Mouse (Mus musculus): ENCODE data around the gene Fam206a.

The Fam206a gene

GRCm38 (mm10) chr4:56801907-56802668 lies at the start of gene Fam206a, which contains the start of gene Elp1:
Gene Fam206a (plus strand): TSS chr4:56802345.
Gene Elp1 (minus strand): TSS chr4:56802331.
- DNase-seq = peak; percentile 99

- no peak for DNase-seq
Measured at GRCm38 (mm10) chr4:56756021-56756420, 46.1 kb upstream of the Fam206a start.

GRCm38 (mm10) chr4:56756966-56757600 lies 45.1 kb upstream of the Fam206a start:
- no peak for DNase-seq

- no peak for DNase-seq
Measured at GRCm38 (mm10) chr4:56757693-56758092, 44.5 kb upstream of the Fam206a start.

GRCm38 (mm10) chr4:56767861-56768284 lies 34.3 kb upstream of the Fam206a start:
- DNase-seq = no peak

- no peak for DNase-seq
Measured at GRCm38 (mm10) chr4:56768913-56769312, 33.2 kb upstream of the Fam206a start.

GRCm38 (mm10) chr4:56771065-56771464 lies 31.1 kb upstream of the Fam206a start:
- DNase-seq = no peak

- DNase-seq = peak; percentile 33
Measured at GRCm38 (mm10) chr4:56791373-56791772, 10.8 kb upstream of the Fam206a start.

- no peak for DNase-seq
Measured at GRCm38 (mm10) chr4:56802669-56803150, 565 bp downstream of the Fam206a start.

GRCm38 (mm10) chr4:56809050-56809449 lies 6.9 kb downstream of the Fam206a start:
- no peak for DNase-seq

GRCm38 (mm10) chr4:56811642-56812041 lies 9.5 kb downstream of the Fam206a start:
- no peak for DNase-seq

- no peak for DNase-seq
Measured at GRCm38 (mm10) chr4:56812096-56812495, 10.0 kb downstream of the Fam206a start.

GRCm38 (mm10) chr4:56815131-56815530 lies 13.0 kb downstream of the Fam206a start:
- no peak for DNase-seq

GRCm38 (mm10) chr4:56820017-56820550 lies 17.9 kb downstream of the Fam206a start:
- DNase-seq = no peak

GRCm38 (mm10) chr4:56824231-56824630 lies 22.1 kb downstream of the Fam206a start:
- no peak for DNase-seq

GRCm38 (mm10) chr4:56828932-56829331 lies 26.8 kb downstream of the Fam206a start:
- no peak for DNase-seq

GRCm38 (mm10) chr4:56829511-56829921 lies 27.4 kb downstream of the Fam206a start:
- no peak for DNase-seq

- no peak for DNase-seq
Measured at GRCm38 (mm10) chr4:56831013-56831609, 29.0 kb downstream of the Fam206a start.

- no peak for DNase-seq
Measured at GRCm38 (mm10) chr4:56831998-56832397, 29.9 kb downstream of the Fam206a start.

GRCm38 (mm10) chr4:56837661-56838060 lies 35.5 kb downstream of the Fam206a start:
- DNase-seq = no peak

- no peak for DNase-seq
Measured at GRCm38 (mm10) chr4:56840297-56840696, 38.2 kb downstream of the Fam206a start.

GRCm38 (mm10) chr4:56842501-56842900 lies 40.4 kb downstream of the Fam206a start:
- DNase-seq = no peak

- no peak for DNase-seq
Measured at GRCm38 (mm10) chr4:56843963-56844362, 41.8 kb downstream of the Fam206a start.

Data from thymus, postnatal 4 days (tissue).